Mouse (Mus musculus): ENCODE data around the gene Etnk1.

- no peak for TF ChIP-seq POLR2A (IDR thresholded peaks at IDR 0.05; ENCODE audit: insufficient read depth, low read depth, low read length)
- no peak for TF ChIP-seq CTCF (IDR thresholded peaks at IDR 0.05)
Measured at GRCm38 (mm10) chr6:143160572-143161231, 6.3 kb upstream of the Etnk1 start.
